Mouse (Mus musculus): ENCODE measurements around the gene 9930104L06Rik. TPM values are rescaled to one million over a fixed set of nuclear protein-coding genes. Genes with fewer than 3 reads are reported as not detected.
"Not testable (repeated sequence)": the region's sequence is repeated elsewhere in the genome, so short reads cannot be mapped to it uniquely, and the experiment has no call there.

Gene 9930104L06Rik
- 10 to 100 TPM in 1 of 2 experiments, 1 to 10 TPM in 1; 7.8 to 10.9 TPM for total RNA-seq (2021)
- long read RNA-seq, experiment 1, partial matches to known transcripts: 0 of 1 reads
- long read RNA-seq, experiment 1, other reads (novel, unspliced or antisense): 1 of 1 reads
- long read RNA-seq, experiment 2, partial matches to known transcripts: 0 of 1 reads
- long read RNA-seq, experiment 2, other reads (novel, unspliced or antisense): 0 of 1 reads

GRCm38 (mm10) chr4:124936613-124937471 is at the start of gene 9930104L06Rik:
Gene 9930104L06Rik, plus strand, starts transcription at chr4:124937048.
- DNase-seq: peak; percentile 97 to 99

- DNase-seq: no peak
Observed at GRCm38 (mm10) chr4:124888702-124889101, 48.1 kb upstream of the 9930104L06Rik start.

- DNase-seq: no peak
Observed at GRCm38 (mm10) chr4:124889935-124890334, 46.9 kb upstream of the 9930104L06Rik start.

- no peak for DNase-seq
Observed at GRCm38 (mm10) chr4:124890831-124891230, 46.0 kb upstream of the 9930104L06Rik start.

GRCm38 (mm10) chr4:124893769-124894168 is 43.1 kb upstream of the 9930104L06Rik start:
- DNase-seq: no peak

- no peak for DNase-seq
Observed at GRCm38 (mm10) chr4:124894508-124895428, 42.1 kb upstream of the 9930104L06Rik start.

- no peak for DNase-seq
Observed at GRCm38 (mm10) chr4:124898428-124898827, 38.4 kb upstream of the 9930104L06Rik start.

GRCm38 (mm10) chr4:124899906-124900305 is 36.9 kb upstream of the 9930104L06Rik start:
- DNase-seq: no peak

- no peak for DNase-seq
Observed at GRCm38 (mm10) chr4:124905417-124905816, 31.4 kb upstream of the 9930104L06Rik start.

- DNase-seq: no peak
Observed at GRCm38 (mm10) chr4:124905971-124906822, 30.7 kb upstream of the 9930104L06Rik start.

GRCm38 (mm10) chr4:124928102-124928501 is 8.7 kb upstream of the 9930104L06Rik start:
- DNase-seq: no peak

GRCm38 (mm10) chr4:124939211-124939610 is 2.4 kb downstream of the 9930104L06Rik start, which contains the start of gene Cdca8:
Gene Cdca8, minus strand, starts transcription at chr4:124939311.
- not testable (repeated sequence) for DNase-seq

- peak; percentile 50 to 91 for DNase-seq
Observed at GRCm38 (mm10) chr4:124943022-124943421, 6.2 kb downstream of the 9930104L06Rik start.

GRCm38 (mm10) chr4:124943781-124944180 is 6.9 kb downstream of the 9930104L06Rik start:
- DNase-seq: no peak

- no peak for DNase-seq
Observed at GRCm38 (mm10) chr4:124944961-124945360, 8.1 kb downstream of the 9930104L06Rik start.

- no peak for DNase-seq
Observed at GRCm38 (mm10) chr4:124949488-124949887, 12.6 kb downstream of the 9930104L06Rik start.

GRCm38 (mm10) chr4:124950181-124951035 is 13.6 kb downstream of the 9930104L06Rik start:
- DNase-seq: peak in 1 of 2 experiments; percentile 34

GRCm38 (mm10) chr4:124951036-124951433 is 14.2 kb downstream of the 9930104L06Rik start:
- DNase-seq: no peak

GRCm38 (mm10) chr4:124953546-124953945 is 16.7 kb downstream of the 9930104L06Rik start:
- peak in 1 of 2 experiments; percentile 27 for DNase-seq

- peak; percentile 47 to 61 for DNase-seq
Observed at GRCm38 (mm10) chr4:124957284-124957683, 20.4 kb downstream of the 9930104L06Rik start.

All from heart, adult 18-20 months (tissue).